In genomic region chr10:80695801-80696501, GRCm38 (mm10) we compare ENCODE assay signal across 10 mouse cellular contexts. TPM values are rescaled to one million over a fixed set of nuclear protein-coding genes. Genes with fewer than 3 reads are reported as not detected.
DNase-seq lines count a peak whose midpoint lies in the region; ATAC-seq and TF ChIP-seq lines count a peak whose summit lies in the region.
"Had no signal": no experiment of that assay in that cellular context is flagged by ENCODE, and none has a peak within 500 bp of the region (broad histone marks: within the 10 kb centered on the region; RNA-seq: fewer than 3 reads in every experiment).

No protein-coding gene starts in this region.

- TF ChIP-seq POLR2A in olfactory bulb, adult 2 months (IDR thresholded peaks at IDR 0.05; ENCODE audit: insufficient read depth, low read depth, low read length): no peak

- no peak overlapping the region for H3K4me3 ChIP-seq in heart, embryonic 16.5 days (ENCODE audit: low read length)
- no peak overlapping the region for H3K4me3 ChIP-seq in limb, embryonic 13.5 days
- no peak overlapping the region for H3K4me3 ChIP-seq in olfactory bulb, adult 2 months (ENCODE audit: insufficient read depth, low read depth, low read length)
- H3K4me3 ChIP-seq: midbrain, embryonic 12.5 days had no signal

- H3K4me1 ChIP-seq in heart, embryonic 16.5 days (ENCODE audit: control insufficient read depth, insufficient read depth, low read length): peaks cover 34% of the 10 kb centered on the region
- H3K4me1 ChIP-seq in limb, embryonic 13.5 days: peaks cover 17% of the 10 kb centered on the region
- peaks cover 12% of the 10 kb centered on the region for H3K4me1 ChIP-seq in olfactory bulb, adult 2 months (ENCODE audit: control insufficient read depth, insufficient read depth, low read length)

- H3K27me3 ChIP-seq in heart, embryonic 16.5 days (ENCODE audit: control insufficient read depth, insufficient read depth, low read length): no peaks in the 10 kb centered on the region
- H3K27me3 ChIP-seq in limb, embryonic 13.5 days: no peaks in the 10 kb centered on the region
- H3K27me3 ChIP-seq: midbrain, embryonic 12.5 days had no signal

- peak overlapping the region; percentile 76 for H3K27ac ChIP-seq in heart, embryonic 16.5 days (ENCODE audit: low read length)
- H3K27ac ChIP-seq in limb, embryonic 13.5 days: peak overlapping the region; percentile 22; the same call in 1 of the 2 replicates
- peak overlapping the region; percentile 10; the same call in 1 of the 2 replicates for H3K27ac ChIP-seq in olfactory bulb, adult 2 months (ENCODE audit: insufficient read depth, low read depth, low read length)
- H3K27ac ChIP-seq: midbrain, embryonic 12.5 days had no signal

- H3K36me3 ChIP-seq in heart, embryonic 16.5 days (ENCODE audit: control insufficient read depth, insufficient read depth): peaks cover 4% of the 10 kb centered on the region
- peaks cover 56% of the 10 kb centered on the region for H3K36me3 ChIP-seq in limb, embryonic 13.5 days

- peak overlapping the region; percentile 35; the same call in 1 of the 2 replicates for H3K9ac ChIP-seq in heart, embryonic 16.5 days (ENCODE audit: low read length)
- H3K9ac ChIP-seq in limb, embryonic 13.5 days: no peak overlapping the region

- WGBS in heart, embryonic 16.5 days: 60% methylated on average over 10 of the region's 10 CpGs
- WGBS in limb, embryonic 13.5 days: 66% methylated on average over 10 of the region's 10 CpGs
- WGBS in olfactory bulb, adult 2 months: 76% methylated on average over 10 of the region's 10 CpGs

- ATAC-seq in heart, embryonic 16.5 days (replicated peaks; ENCODE audit: extremely low read depth, insufficient read depth, low FRiP score): no peak
- peak; percentile 3 for ATAC-seq in CD4-positive, CD25-positive, alpha-beta regulatory T cell, adult 4 months
- ATAC-seq in limb, embryonic 13.5 days (ENCODE audit: low FRiP score, low read depth): no peak

- no peak for TF ChIP-seq CTCF in olfactory bulb, adult 2 months (IDR thresholded peaks at IDR 0.05; ENCODE audit: insufficient read depth, low read depth, low read length)

- H3K4me2 ChIP-seq in heart, embryonic 16.5 days (ENCODE audit: low read depth, low read length): peak overlapping the region; percentile 33
- H3K4me2 ChIP-seq in limb, embryonic 13.5 days (replicated peaks): no peak overlapping the region; the same call in 1 of the 2 replicates
- H3K4me2 ChIP-seq: midbrain, embryonic 12.5 days had no signal

- no peaks in the 10 kb centered on the region for H3K9me3 ChIP-seq in heart, embryonic 16.5 days (replicated peaks; ENCODE audit: control insufficient read depth, low read length)
- no peaks in the 10 kb centered on the region for H3K9me3 ChIP-seq in limb, embryonic 13.5 days
- H3K9me3 ChIP-seq: midbrain, embryonic 12.5 days had no signal

- intact Hi-C loops in heart, postnatal 25 days (cut with DNase I): no loop called here

- no peak for DNase-seq in heart, postnatal 25 days (ENCODE audit: low spot score)
- DNase-seq in cerebellum, adult 11 months: no peak
- DNase-seq in adrenal gland, postnatal 4 days (ENCODE audit: low spot score in 2 of 2): no peak
- no peak for DNase-seq in embryo, embryonic 10.5 days (ENCODE audit: low spot score)
- DNase-seq: cerebellum, postnatal 14 days had no signal

RNA-seq across cellular contexts. Expression of gene Mob3a, which starts 5.8 kb away (rescaled TPM):
- polyA plus RNA-seq in heart, embryonic 16.5 days (2015; fragmentation: Nextera tagmentation; extraction: Ambion mirVana): 29.0 and 33.4 TPM in 2 replicates
- total RNA-seq in heart, postnatal 25 days (2021): 1 to 10 TPM; 8.2 to 8.9 TPM
- 100 to 1,000 TPM; 265 to 359 TPM for polyA plus RNA-seq in CD4-positive, CD25-positive, alpha-beta regulatory T cell, adult 4 months (2017; shearing (Covaris generic))
- polyA plus RNA-seq in limb, embryonic 13.5 days (2015; fragmentation: Nextera tagmentation; extraction: Ambion mirVana): 55.3 and 55.7 TPM in 2 replicates
- polyA plus RNA-seq in olfactory bulb, adult 2 months (2012; ENCODE audit: insufficient read depth, insufficient read length, low replicate concordance, missing spikeins): not detected in 2 replicates
- 10 to 100 TPM; 16.5 to 16.6 TPM for total RNA-seq in adrenal gland, postnatal 4 days (2021)

RNA-seq across cellular contexts. Expression of gene Izumo4, which starts 6.0 kb away (rescaled TPM):
- polyA plus RNA-seq in heart, embryonic 16.5 days (2015; fragmentation: Nextera tagmentation; extraction: Ambion mirVana): 11.2 and 13.2 TPM in 2 replicates
- 1 to 10 TPM; 2.6 to 3.4 TPM for total RNA-seq in heart, postnatal 25 days (2021)
- 100 to 1,000 TPM in 1 of 2 experiments, 10 to 100 TPM in 1; 89.2 to 116 TPM for polyA plus RNA-seq in CD4-positive, CD25-positive, alpha-beta regulatory T cell, adult 4 months (2017; shearing (Covaris generic))
- 24.2 and 25.6 TPM in 2 replicates for polyA plus RNA-seq in limb, embryonic 13.5 days (2015; fragmentation: Nextera tagmentation; extraction: Ambion mirVana)
- not detected in 2 replicates for polyA plus RNA-seq in olfactory bulb, adult 2 months (2012; ENCODE audit: insufficient read depth, insufficient read length, low replicate concordance, missing spikeins)
- total RNA-seq in adrenal gland, postnatal 4 days (2021): 10 to 100 TPM; 18.3 to 24.9 TPM

RNA-seq across cellular contexts. Expression of gene Mknk2, which starts 18.0 kb away (rescaled TPM):
- polyA plus RNA-seq in heart, embryonic 16.5 days (2015; fragmentation: Nextera tagmentation; extraction: Ambion mirVana): 82.1 and 92.8 TPM in 2 replicates
- 100 to 1,000 TPM; 158 to 181 TPM for total RNA-seq in heart, postnatal 25 days (2021)
- 10 to 100 TPM; 37.3 to 51.7 TPM for polyA plus RNA-seq in CD4-positive, CD25-positive, alpha-beta regulatory T cell, adult 4 months (2017; shearing (Covaris generic))
- 86.1 and 87.8 TPM in 2 replicates for polyA plus RNA-seq in limb, embryonic 13.5 days (2015; fragmentation: Nextera tagmentation; extraction: Ambion mirVana)
- polyA plus RNA-seq in olfactory bulb, adult 2 months (2012; ENCODE audit: insufficient read depth, insufficient read length, low replicate concordance, missing spikeins): not detected in 2 replicates
- 100 to 1,000 TPM; 126 to 134 TPM for total RNA-seq in adrenal gland, postnatal 4 days (2021)

RNA-seq across cellular contexts. Expression of gene Btbd2, which starts 39.1 kb away (rescaled TPM):
- polyA plus RNA-seq in heart, embryonic 16.5 days (2015; fragmentation: Nextera tagmentation; extraction: Ambion mirVana): 41.7 and 58.2 TPM in 2 replicates
- 10 to 100 TPM; 41.5 to 45.8 TPM for total RNA-seq in heart, postnatal 25 days (2021)
- 1 to 10 TPM; 7.2 to 7.3 TPM for polyA plus RNA-seq in CD4-positive, CD25-positive, alpha-beta regulatory T cell, adult 4 months (2017; shearing (Covaris generic))
- polyA plus RNA-seq in limb, embryonic 13.5 days (2015; fragmentation: Nextera tagmentation; extraction: Ambion mirVana): 77.8 and 83.5 TPM in 2 replicates
- polyA plus RNA-seq in olfactory bulb, adult 2 months (2012; ENCODE audit: insufficient read depth, insufficient read length, low replicate concordance, missing spikeins): not detected in 2 replicates
- 10 to 100 TPM; 72.0 to 76.3 TPM for total RNA-seq in adrenal gland, postnatal 4 days (2021)

RNA-seq across cellular contexts. Expression of gene Ap3d1, which starts 46.1 kb away (rescaled TPM):
- 45.7 and 49.5 TPM in 2 replicates for polyA plus RNA-seq in heart, embryonic 16.5 days (2015; fragmentation: Nextera tagmentation; extraction: Ambion mirVana)
- 10 to 100 TPM; 39.8 to 44.2 TPM for total RNA-seq in heart, postnatal 25 days (2021)
- 10 to 100 TPM; 26.7 to 29.1 TPM for polyA plus RNA-seq in CD4-positive, CD25-positive, alpha-beta regulatory T cell, adult 4 months (2017; shearing (Covaris generic))
- polyA plus RNA-seq in limb, embryonic 13.5 days (2015; fragmentation: Nextera tagmentation; extraction: Ambion mirVana): 74.5 and 80.0 TPM in 2 replicates
- polyA plus RNA-seq in olfactory bulb, adult 2 months (2012; ENCODE audit: insufficient read depth, insufficient read length, low replicate concordance, missing spikeins): 105 TPM in 1 of 2 replicates, not detected in the other
- 100 to 1,000 TPM in 1 of 2 experiments, 10 to 100 TPM in 1; 98.9 to 114 TPM for total RNA-seq in adrenal gland, postnatal 4 days (2021)

Comparison
In these comparisons a context has a peak if more than half of its experiments do, and no peak if none do; other contexts are left out.
1. H3K27ac ChIP-seq: peak in every context shown above with its lines; median percentile 76 in heart, embryonic 16.5 days; 22 in limb, embryonic 13.5 days; 10 in olfactory bulb, adult 2 months.